Mouse (Mus musculus) forebrain, postnatal 0 days (tissue): ENCODE results near the gene Esrrg. TPM values are rescaled to one million over a fixed set of nuclear protein-coding genes. Genes with fewer than 3 reads are reported as not detected.
A peak's percentile ranks its signal among the peaks of the same experiment; 100 is the strongest.

Source experiments
- ATAC-seq: fragments of 200-750 bp; cut with Nextera tagmentation; 2 replicates; pipeline ENCODE4 v1.8.0; 2017; ENCODE audit warnings: mild to moderate bottlenecking, moderate library complexity
- DNase-seq: peaks from one replicate; pipeline ENCODE4 v3.0.0-alpha.2; 2015
- H3K27ac ChIP-seq: fragments of 300-500 bp; sonication (generic); 2 replicates; pipeline ENCODE4 v1.5.1; 2014; ENCODE audit warnings: low read depth, mild to moderate bottlenecking, antibody characterized with exemption, low read length, moderate library complexity, mixed read lengths
- H3K27me3 ChIP-seq: fragments of 300-500 bp; sonication (generic); 2 replicates; pipeline ENCODE4 v1.6.1; 2014; ENCODE audit warnings: mild to moderate bottlenecking, low read length, mixed read lengths; ENCODE audit not compliant: insufficient read depth
- H3K36me3 ChIP-seq: fragments of 300-500 bp; sonication (generic); 2 replicates; pipeline ENCODE4 v1.6.1; 2014; ENCODE audit warnings: mild to moderate bottlenecking, moderate library complexity; ENCODE audit not compliant: insufficient read depth
- H3K4me1 ChIP-seq: fragments of 300-500 bp; sonication (generic); 2 replicates; pipeline ENCODE4 v1.6.1; 2014; ENCODE audit warnings: antibody characterized with exemption; ENCODE audit not compliant: insufficient read depth
- H3K4me2 ChIP-seq: fragments of 300-500 bp; sonication (generic); 2 replicates; pipeline ENCODE4 v1.6.1; 2014; ENCODE audit warnings: low read depth, mild to moderate bottlenecking, moderate library complexity
- H3K4me3 ChIP-seq: fragments of 300-500 bp; sonication (generic); 2 replicates; pipeline ENCODE4 v1.5.1; 2014; ENCODE audit warnings: low read depth, low read length, mixed read lengths
- H3K9ac ChIP-seq: fragments of 300-500 bp; sonication (generic); 2 replicates; pipeline ENCODE4 v1.6.1; 2014; ENCODE audit warnings: mild to moderate bottlenecking
- H3K9me3 ChIP-seq: fragments of 300-500 bp; sonication (generic); 2 replicates; pipeline ENCODE4 v1.6.1; 2016; ENCODE audit warnings: low read length
- CTCF ChIP-seq: sonication (generic); IDR thresholded peaks from 2 replicates; pipeline ENCODE4 v1.5.1; 2016; ENCODE audit warnings: antibody characterized with exemption, control low read depth, low read depth
- WGBS: fragments of 180-500 bp; shearing (Covaris S2); extraction: QIAGEN DNeasy Blood & Tissue Kit; methylation state at CpG from one replicate; pipeline ENCODE4 v1.1.7; 2014; 5-methylcytosine and 5-hydroxymethylcytosine counted together
- polyA plus RNA-seq: library from polyadenylated mRNA; unstranded; fragments of >200 nt; fragmentation: Nextera tagmentation; extraction: Ambion mirVana; gene quantifications from 2 replicates; pipeline ENCODE4 v1.2.1, GENCODE M21; 2015
- total RNA-seq: library from RNA; depleted of rRNA; stranded (reverse); fragments of >200 nt; gene quantifications from 2 replicates; pipeline ENCODE4 v1.2.3, GENCODE M21; 2014

Esrrg gene
- total and polyA plus RNA-seq, 2 experiments from 2014 or later: 9.2 to 11.9 TPM

DNA sequence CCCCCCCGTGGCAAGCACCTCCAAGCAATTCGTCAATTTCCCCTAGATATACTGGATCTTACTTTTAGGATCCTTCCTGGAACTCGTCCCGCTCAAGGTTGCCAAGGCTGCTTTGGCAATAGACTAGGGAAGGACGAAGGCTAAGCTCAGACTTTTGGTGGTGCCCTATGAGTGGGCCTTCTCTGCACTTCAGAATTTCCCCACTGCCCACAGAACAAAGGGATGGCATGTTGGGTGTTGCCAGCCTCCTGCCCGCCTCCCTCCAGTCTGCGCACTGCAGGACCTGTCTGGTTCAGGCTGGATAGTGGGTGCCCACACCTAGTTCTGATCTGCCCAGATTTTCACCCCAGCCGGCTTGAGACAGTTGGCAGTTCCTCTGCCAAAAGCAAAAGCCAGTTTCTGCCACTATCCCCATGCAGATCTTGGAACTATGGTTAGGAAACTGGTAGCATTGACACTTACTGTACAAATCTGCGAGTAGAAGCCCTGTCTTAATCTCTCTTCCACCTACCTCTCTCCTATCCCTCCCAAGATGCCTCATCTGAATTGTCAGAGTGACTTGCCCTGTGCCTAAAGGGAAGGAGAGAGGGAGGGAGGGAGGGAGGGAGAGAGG, 1.9 kb downstream of the Esrrg start:
- no peak for TF ChIP-seq CTCF
- H3K36me3 ChIP-seq: no peaks in the 10 kb centered on the region
- no peak overlapping the region for H3K4me3 ChIP-seq
- ATAC-seq (no peak), DNase-seq (no peak)
- H3K27ac ChIP-seq: no peak overlapping the region
- H3K4me2 ChIP-seq: peak overlapping the region; percentile 60; the same call in 1 of the 2 replicates
- peaks cover 20% of the 10 kb centered on the region; the same call in 1 of the 2 replicates for H3K4me1 ChIP-seq
- peaks cover 53% of the 10 kb centered on the region for H3K27me3 ChIP-seq
- H3K9ac ChIP-seq: no peak overlapping the region
- H3K9me3 ChIP-seq: no peaks in the 10 kb centered on the region
- WGBS: 38% methylated on average over 9 of the region's 9 CpGs

DNA sequence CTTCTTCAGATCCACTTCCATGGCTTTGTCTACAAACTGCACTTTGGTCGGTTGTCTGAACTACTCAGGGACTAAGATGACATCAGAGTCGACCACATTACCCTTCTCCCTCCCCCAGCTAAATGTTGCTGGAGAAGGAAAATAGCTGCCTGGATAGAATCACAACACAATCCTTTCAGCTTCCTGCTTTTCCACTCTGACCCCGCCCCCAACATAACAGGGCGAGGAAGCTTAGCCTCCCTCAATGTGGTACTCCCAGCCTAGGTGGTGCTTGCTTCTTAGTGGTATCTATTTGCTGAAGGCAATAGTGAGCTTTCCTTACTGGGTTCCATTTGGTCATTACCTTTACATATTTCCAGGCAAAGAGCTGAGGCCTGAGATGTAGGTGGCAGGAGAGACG, 3.3 kb downstream of the Esrrg start:
- Histone ChIP-seq H3K27me3 (peaks cover 40% of the 10 kb centered on the region), H3K4me3 (no peak overlapping the region), H3K9ac (no peak overlapping the region), H3K4me2 (no peak overlapping the region), H3K9me3 (no peaks in the 10 kb centered on the region), H3K27ac (no peak overlapping the region), H3K36me3 (no peaks in the 10 kb centered on the region), H3K4me1 (0 out of 2 replicates have a peak, but pooled peaks cover 20% of the 10 kb centered on the region)
- DNase-seq (no peak), ATAC-seq (no peak)
- WGBS: 46% methylated on average over 5 of the region's 5 CpGs
- no peak for TF ChIP-seq CTCF

DNA sequence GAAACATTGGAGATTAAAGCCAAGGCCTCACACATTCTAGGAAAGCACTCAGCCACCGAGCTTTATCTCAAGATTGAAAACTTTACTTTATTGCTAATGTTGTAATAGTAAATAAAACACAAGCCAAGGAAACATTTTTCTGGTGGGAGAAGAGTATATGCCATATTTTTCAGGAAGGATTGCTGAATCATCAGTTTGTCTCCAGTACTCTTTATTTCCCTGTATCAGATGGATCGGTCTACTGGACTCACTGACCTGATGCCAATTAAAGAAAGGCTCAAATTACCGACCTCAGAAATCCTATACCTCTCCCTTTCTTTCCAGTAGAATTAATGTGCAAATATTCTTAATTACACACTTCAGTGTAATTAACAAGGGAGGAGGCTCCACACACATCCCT, 4.7 kb downstream of the Esrrg start:
- no peaks in the 10 kb centered on the region for H3K9me3 ChIP-seq
- 48% methylated on average over 3 of the region's 3 CpGs for WGBS

DNA sequence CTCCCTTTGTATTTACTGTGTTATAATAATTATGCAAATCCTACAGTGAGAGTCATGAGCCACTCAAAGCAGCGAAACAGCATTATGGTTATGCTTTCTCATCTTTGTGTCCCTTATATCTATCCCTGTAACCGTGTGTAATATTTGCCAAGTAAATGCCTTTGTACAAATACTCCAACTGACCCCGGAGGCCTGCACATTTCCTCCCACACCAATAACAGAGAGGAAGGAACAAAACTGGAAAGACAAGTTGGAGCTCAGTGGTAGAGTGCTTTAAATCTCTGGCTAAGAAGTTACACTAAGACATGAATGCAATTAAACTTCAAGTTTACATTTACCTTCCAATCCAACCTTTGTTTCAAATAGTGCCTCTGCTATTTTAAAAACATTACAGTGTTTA, 15.4 kb downstream of the Esrrg start:
- no peak for TF ChIP-seq CTCF
- Histone ChIP-seq H3K9ac (no peak overlapping the region), H3K36me3 (no peaks in the 10 kb centered on the region), H3K4me3 (no peak overlapping the region), H3K4me1 (no peaks in the 10 kb centered on the region), H3K27ac (no peak overlapping the region), H3K9me3 (no peaks in the 10 kb centered on the region), H3K4me2 (no peak overlapping the region), H3K27me3 (no peaks in the 10 kb centered on the region)
- WGBS: 82% methylated on average over 3 of the region's 3 CpGs
- ATAC-seq (no peak), DNase-seq (no peak)

More for the DNA sequence above, 4.7 kb downstream of the Esrrg start:
- no peak overlapping the region for H3K27ac ChIP-seq
- no peak overlapping the region for H3K9ac ChIP-seq
- H3K36me3 ChIP-seq: no peaks in the 10 kb centered on the region
- 0 out of 2 replicates have a peak, but pooled peaks cover 11% of the 10 kb centered on the region for H3K4me1 ChIP-seq
- peaks cover 27% of the 10 kb centered on the region for H3K27me3 ChIP-seq
- no peak overlapping the region for H3K4me3 ChIP-seq
- H3K4me2 ChIP-seq: no peak overlapping the region
- no peak for DNase-seq
- no peak for TF ChIP-seq CTCF
- no peak for ATAC-seq

DNA sequence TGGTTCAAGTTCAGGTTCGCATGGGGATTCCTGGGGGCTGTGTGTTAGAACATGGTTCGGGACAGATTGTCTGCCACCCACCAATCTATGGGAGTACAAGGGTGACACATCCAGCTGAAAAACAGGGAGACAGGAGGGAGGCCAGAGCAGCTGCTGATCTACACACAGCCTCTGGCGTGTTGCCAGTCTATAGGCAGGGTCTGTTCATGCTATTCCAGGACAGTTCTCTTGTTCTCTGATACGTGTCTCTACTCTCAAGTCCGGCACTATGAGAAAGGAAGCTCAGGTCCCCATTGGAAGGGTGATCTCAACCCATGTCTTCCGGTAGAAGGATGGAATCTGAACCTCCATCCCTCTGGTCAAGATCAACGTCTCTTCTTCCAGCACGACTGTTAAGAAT, 21.8 kb downstream of the Esrrg start:
- Histone ChIP-seq H3K9me3 (no peaks in the 10 kb centered on the region), H3K4me2 (no peak overlapping the region), H3K4me3 (no peak overlapping the region), H3K36me3 (no peaks in the 10 kb centered on the region), H3K27me3 (no peaks in the 10 kb centered on the region), H3K27ac (no peak overlapping the region), H3K4me1 (no peaks in the 10 kb centered on the region), H3K9ac (no peak overlapping the region)
- DNase-seq (no peak), ATAC-seq (no peak)
- WGBS: 89% methylated on average over 8 of the region's 8 CpGs
- TF ChIP-seq CTCF: no peak

DNA sequence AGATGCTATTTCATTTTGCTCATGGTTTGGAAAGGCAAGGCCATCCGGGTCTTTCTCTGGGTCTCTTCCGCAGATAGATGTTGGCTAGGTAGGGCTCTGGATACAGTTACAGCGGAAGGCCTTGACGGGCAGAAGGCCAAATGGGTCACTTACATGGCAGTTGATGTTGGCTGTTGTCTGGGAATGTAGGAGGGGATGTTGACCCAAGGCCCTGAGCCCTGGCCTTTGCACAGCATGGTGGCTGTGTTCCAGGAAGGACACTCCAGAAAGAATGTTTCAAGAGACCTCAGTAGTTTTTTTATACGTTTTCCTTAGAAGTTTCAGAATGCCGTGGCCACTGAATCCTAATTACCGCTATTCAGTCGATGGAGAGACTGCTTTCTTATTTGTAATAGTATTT, 22.9 kb downstream of the Esrrg start:
- ATAC-seq: no peak
- Histone ChIP-seq H3K27me3 (no peaks in the 10 kb centered on the region), H3K4me1 (no peaks in the 10 kb centered on the region), H3K4me2 (no peak overlapping the region), H3K4me3 (no peak overlapping the region), H3K27ac (no peak overlapping the region), H3K9me3 (no peaks in the 10 kb centered on the region), H3K36me3 (no peaks in the 10 kb centered on the region), H3K9ac (no peak overlapping the region)
- TF ChIP-seq CTCF: no peak
- 85% methylated on average over 8 of the region's 8 CpGs for WGBS
- no peak for DNase-seq

DNA sequence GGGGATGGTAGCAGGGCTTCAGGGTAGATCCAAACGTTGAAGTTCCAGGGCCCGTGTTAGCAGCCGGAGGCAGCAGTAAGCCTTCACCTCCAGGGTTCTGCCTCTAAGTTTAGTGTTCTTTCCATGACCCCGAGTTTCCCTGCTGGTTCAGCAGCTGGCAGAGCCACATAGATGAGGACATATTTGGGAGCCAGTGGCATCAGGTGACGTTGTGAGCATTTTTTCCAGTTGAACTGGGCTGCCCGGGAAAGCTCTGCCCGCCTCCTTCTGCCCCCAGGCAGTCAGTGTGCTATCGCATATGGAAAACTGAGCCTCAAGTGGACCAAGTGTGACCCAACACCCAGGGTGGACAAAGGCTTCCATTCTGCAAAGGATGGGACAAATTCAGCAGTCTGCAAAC, 36.7 kb downstream of the Esrrg start:
- H3K27me3 ChIP-seq: no peaks in the 10 kb centered on the region
- 0 out of 2 replicates have a peak, but pooled peaks cover 3% of the 10 kb centered on the region for H3K4me1 ChIP-seq
- no peak for TF ChIP-seq CTCF
- no peak for ATAC-seq
- no peak overlapping the region for H3K27ac ChIP-seq
- no peak overlapping the region for H3K9ac ChIP-seq
- no peak overlapping the region for H3K4me3 ChIP-seq
- WGBS: 86% methylated on average over 8 of the region's 8 CpGs
- no peak for DNase-seq
- no peaks in the 10 kb centered on the region for H3K36me3 ChIP-seq
- H3K9me3 ChIP-seq: no peaks in the 10 kb centered on the region
- no peak overlapping the region for H3K4me2 ChIP-seq
